Mouse (Mus musculus): Measurements from ENCODE around the gene Tenm2. TPM values are rescaled to one million over a fixed set of nuclear protein-coding genes. Genes with fewer than 3 reads are reported as not detected.
A peak's percentile ranks its signal among the peaks of the same experiment; 100 is the strongest.

The Tenm2 gene
- polyA plus RNA-seq, 1 experiment from 2014 or later, result 77.0 TPM

DNA sequence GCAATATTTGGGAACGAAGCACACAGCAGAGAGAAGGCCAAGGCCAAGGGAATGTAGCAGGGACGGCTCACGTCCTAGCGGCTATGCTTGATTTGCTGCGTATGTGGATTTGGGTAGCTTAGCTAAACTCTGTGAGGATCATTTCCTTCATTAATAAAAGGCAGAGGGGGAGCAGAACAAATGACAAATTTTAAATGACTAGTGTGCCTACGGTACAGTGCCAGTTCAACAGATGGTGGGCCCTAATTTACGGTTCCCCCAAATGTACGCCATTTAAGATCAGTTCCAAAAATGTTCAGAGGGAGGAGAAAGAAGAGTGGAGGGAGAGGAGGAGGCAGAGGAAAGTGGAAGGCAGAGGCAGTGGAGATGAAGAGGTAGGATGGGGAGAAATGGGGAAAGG is 873.2 kb downstream of the Tenm2 start:
- Histone ChIP-seq H3K9ac (ENCODE audit: low read depth, low read length) (no peak overlapping the region), H3K36me3 (ENCODE audit: control insufficient read depth, insufficient read depth, low read length) (no peaks in the 10 kb centered on the region), H3K27me3 (ENCODE audit: control insufficient read depth, insufficient read depth, low read depth, low read length) (no peaks in the 10 kb centered on the region), H3K4me1 (ENCODE audit: control insufficient read depth, insufficient read depth, low read length) (0 out of 2 replicates have a peak, but pooled peaks cover 2% of the 10 kb centered on the region), H3K27ac (ENCODE audit: low read length) (no peak overlapping the region), H3K4me2 (ENCODE audit: low read length) (no peak overlapping the region), H3K4me3 (ENCODE audit: low read depth, low read length) (no peak overlapping the region), H3K9me3 (replicated peaks; ENCODE audit: control insufficient read depth, low read length, poor library complexity, severe bottlenecking) (no peaks in the 10 kb centered on the region)
- ATAC-seq, result no peak
- WGBS, result 81% methylated on average over 8 of the region's 8 CpGs

- Histone ChIP-seq H3K4me3 (ENCODE audit: low read depth, low read length) (no peak overlapping the region), H3K27me3 (ENCODE audit: control insufficient read depth, insufficient read depth, low read depth, low read length) (no peaks in the 10 kb centered on the region), H3K4me1 (ENCODE audit: control insufficient read depth, insufficient read depth, low read length) (peaks cover 7% of the 10 kb centered on the region; the same call in 1 of the 2 replicates), H3K9ac (ENCODE audit: low read depth, low read length) (no peak overlapping the region), H3K36me3 (ENCODE audit: control insufficient read depth, insufficient read depth, low read length) (no peaks in the 10 kb centered on the region), H3K9me3 (replicated peaks; ENCODE audit: control insufficient read depth, low read length, poor library complexity, severe bottlenecking) (no peaks in the 10 kb centered on the region), H3K27ac (ENCODE audit: low read length) (no peak overlapping the region), H3K4me2 (ENCODE audit: low read length) (no peak overlapping the region)
- ATAC-seq, result no peak
- 89% methylated on average over 1 of the region's 1 CpGs for WGBS
Observed at GRCm38 (mm10) chr11:36353252-36353651, 882.5 kb downstream of the Tenm2 start.

DNA sequence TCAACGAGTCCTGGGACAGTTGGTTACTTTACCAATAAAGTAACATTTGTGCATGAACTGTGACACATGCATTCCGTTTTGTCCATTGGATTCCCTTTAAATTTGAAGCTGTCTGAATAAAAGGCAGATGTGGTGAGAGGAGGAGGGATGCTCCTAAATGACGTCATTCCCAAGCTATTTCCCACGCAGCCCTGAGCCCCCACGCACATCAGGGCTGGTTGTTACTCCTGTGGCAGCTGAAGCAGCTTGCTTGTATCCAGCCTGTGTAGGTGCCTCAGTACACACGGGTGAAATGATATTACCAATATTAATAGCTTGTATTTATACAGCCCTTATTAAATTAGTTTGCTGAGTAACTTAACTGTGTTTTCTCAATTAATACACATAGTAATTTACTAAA is 884.0 kb downstream of the Tenm2 start:
- peaks cover 7% of the 10 kb centered on the region; the same call in 1 of the 2 replicates for H3K4me1 ChIP-seq (ENCODE audit: control insufficient read depth, insufficient read depth, low read length)
- no peak for ATAC-seq
- H3K36me3 ChIP-seq (ENCODE audit: control insufficient read depth, insufficient read depth, low read length), result no peaks in the 10 kb centered on the region
- H3K9me3 ChIP-seq (replicated peaks; ENCODE audit: control insufficient read depth, low read length, poor library complexity, severe bottlenecking), result no peaks in the 10 kb centered on the region
- H3K4me2 ChIP-seq (ENCODE audit: low read length), result no peak overlapping the region
- H3K27ac ChIP-seq (ENCODE audit: low read length), result no peak overlapping the region
- 66% methylated on average over 6 of the region's 6 CpGs for WGBS
- no peaks in the 10 kb centered on the region for H3K27me3 ChIP-seq (ENCODE audit: control insufficient read depth, insufficient read depth, low read depth, low read length)
- no peak overlapping the region for H3K9ac ChIP-seq (ENCODE audit: low read depth, low read length)
- no peak overlapping the region for H3K4me3 ChIP-seq (ENCODE audit: low read depth, low read length)

DNA sequence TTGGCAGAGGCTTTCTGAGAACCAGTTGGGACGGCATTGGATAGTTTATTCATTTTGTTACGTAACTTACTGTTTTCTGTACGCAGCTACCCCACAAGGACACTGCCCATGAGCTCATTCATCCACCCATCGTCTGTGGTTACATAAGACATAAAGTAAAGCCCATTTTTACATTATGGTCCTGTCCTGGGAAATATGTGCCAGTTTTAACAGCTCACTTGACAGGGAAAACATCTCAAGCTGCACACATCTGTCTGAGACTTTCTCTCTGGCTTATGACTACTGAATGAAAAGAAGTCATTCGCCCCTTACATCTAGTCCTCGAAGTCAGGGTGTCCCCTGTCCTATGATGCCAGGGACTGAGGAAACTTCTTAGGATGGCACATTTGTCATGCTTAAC is 884.4 kb downstream of the Tenm2 start:
- Histone ChIP-seq H3K9me3 (replicated peaks; ENCODE audit: control insufficient read depth, low read length, poor library complexity, severe bottlenecking) (no peaks in the 10 kb centered on the region), H3K27me3 (ENCODE audit: control insufficient read depth, insufficient read depth, low read depth, low read length) (no peaks in the 10 kb centered on the region), H3K9ac (ENCODE audit: low read depth, low read length) (no peak overlapping the region), H3K4me3 (ENCODE audit: low read depth, low read length) (no peak overlapping the region), H3K4me2 (ENCODE audit: low read length) (no peak overlapping the region), H3K36me3 (ENCODE audit: control insufficient read depth, insufficient read depth, low read length) (no peaks in the 10 kb centered on the region), H3K4me1 (ENCODE audit: control insufficient read depth, insufficient read depth, low read length) (peaks cover 7% of the 10 kb centered on the region; the same call in 1 of the 2 replicates), H3K27ac (ENCODE audit: low read length) (no peak overlapping the region)
- no peak for ATAC-seq
- 88% methylated on average over 6 of the region's 6 CpGs for WGBS

- Histone ChIP-seq H3K27ac (ENCODE audit: low read length) (no peak overlapping the region), H3K36me3 (ENCODE audit: control insufficient read depth, insufficient read depth, low read length) (no peaks in the 10 kb centered on the region), H3K9me3 (replicated peaks; ENCODE audit: control insufficient read depth, low read length, poor library complexity, severe bottlenecking) (no peaks in the 10 kb centered on the region), H3K27me3 (ENCODE audit: control insufficient read depth, insufficient read depth, low read depth, low read length) (no peaks in the 10 kb centered on the region), H3K4me1 (ENCODE audit: control insufficient read depth, insufficient read depth, low read length) (peaks cover 7% of the 10 kb centered on the region; the same call in 1 of the 2 replicates), H3K4me2 (ENCODE audit: low read length) (no peak overlapping the region), H3K9ac (ENCODE audit: low read depth, low read length) (no peak overlapping the region), H3K4me3 (ENCODE audit: low read depth, low read length) (no peak overlapping the region)
- 65% methylated on average over 1 of the region's 1 CpGs for WGBS
- ATAC-seq, result no peak
Observed at GRCm38 (mm10) chr11:36350264-36350663, 885.5 kb downstream of the Tenm2 start.

GRCm38 (mm10) chr11:36349856-36350255 is 885.9 kb downstream of the Tenm2 start:
- peak overlapping the region; percentile 17; the same call in 1 of the 2 replicates for H3K27ac ChIP-seq (ENCODE audit: low read length)
- no peak for ATAC-seq
- no peak overlapping the region for H3K4me3 ChIP-seq (ENCODE audit: low read depth, low read length)
- no peaks in the 10 kb centered on the region for H3K9me3 ChIP-seq (replicated peaks; ENCODE audit: control insufficient read depth, low read length, poor library complexity, severe bottlenecking)
- H3K4me2 ChIP-seq (ENCODE audit: low read length), result no peak overlapping the region
- no peaks in the 10 kb centered on the region for H3K36me3 ChIP-seq (ENCODE audit: control insufficient read depth, insufficient read depth, low read length)
- H3K27me3 ChIP-seq (ENCODE audit: control insufficient read depth, insufficient read depth, low read depth, low read length), result no peaks in the 10 kb centered on the region
- H3K4me1 ChIP-seq (ENCODE audit: control insufficient read depth, insufficient read depth, low read length), result peaks cover 7% of the 10 kb centered on the region; the same call in 1 of the 2 replicates
- 38% methylated on average over 2 of the region's 2 CpGs for WGBS
- H3K9ac ChIP-seq (ENCODE audit: low read depth, low read length), result no peak overlapping the region

DNA sequence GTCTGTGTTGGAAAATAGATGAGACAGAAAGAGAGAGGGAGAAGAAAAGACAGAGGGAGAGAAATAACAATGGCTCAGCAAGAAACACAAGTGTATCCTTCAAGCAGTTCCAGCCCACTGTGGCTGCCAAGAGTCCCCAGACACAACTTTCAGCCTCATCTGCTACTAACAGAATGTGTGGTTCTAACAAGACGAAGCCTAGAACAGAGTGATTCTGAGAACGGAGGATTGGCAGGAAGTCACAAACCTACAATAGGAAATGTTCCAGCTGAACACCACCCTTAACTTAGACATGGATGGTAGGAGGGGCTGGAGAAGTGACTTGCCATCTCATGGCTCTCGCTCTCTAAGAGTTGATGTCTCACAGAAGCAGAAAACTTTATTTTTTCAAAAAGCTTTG is 894.0 kb downstream of the Tenm2 start:
- no peaks in the 10 kb centered on the region for H3K27me3 ChIP-seq (ENCODE audit: control insufficient read depth, insufficient read depth, low read depth, low read length)
- 0 out of 2 replicates have a peak, but pooled peaks cover 1% of the 10 kb centered on the region for H3K36me3 ChIP-seq (ENCODE audit: control insufficient read depth, insufficient read depth, low read length)
- no peak for ATAC-seq
- H3K9me3 ChIP-seq (replicated peaks; ENCODE audit: control insufficient read depth, low read length, poor library complexity, severe bottlenecking), result no peaks in the 10 kb centered on the region
- H3K4me1 ChIP-seq (ENCODE audit: control insufficient read depth, insufficient read depth, low read length), result peaks cover 2% of the 10 kb centered on the region; the same call in 1 of the 2 replicates
- WGBS, result 86% methylated on average over 3 of the region's 3 CpGs
- H3K4me2 ChIP-seq (ENCODE audit: low read length), result no peak overlapping the region
- no peak overlapping the region for H3K27ac ChIP-seq (ENCODE audit: low read length)
- no peak overlapping the region for H3K4me3 ChIP-seq (ENCODE audit: low read depth, low read length)
- no peak overlapping the region for H3K9ac ChIP-seq (ENCODE audit: low read depth, low read length)

- 74% methylated on average over 4 of the region's 4 CpGs for WGBS
- H3K4me1 ChIP-seq (ENCODE audit: control insufficient read depth, insufficient read depth, low read length), result peaks cover 18% of the 10 kb centered on the region
- H3K9me3 ChIP-seq (replicated peaks; ENCODE audit: control insufficient read depth, low read length, poor library complexity, severe bottlenecking), result no peaks in the 10 kb centered on the region
- no peak overlapping the region for H3K4me2 ChIP-seq (ENCODE audit: low read length)
- H3K36me3 ChIP-seq (ENCODE audit: control insufficient read depth, insufficient read depth, low read length), result 0 out of 2 replicates have a peak, but pooled peaks cover 6% of the 10 kb centered on the region
- H3K27ac ChIP-seq (ENCODE audit: low read length), result no peak overlapping the region
- H3K27me3 ChIP-seq (ENCODE audit: control insufficient read depth, insufficient read depth, low read depth, low read length), result no peaks in the 10 kb centered on the region
- H3K9ac ChIP-seq (ENCODE audit: low read depth, low read length), result no peak overlapping the region
- H3K4me3 ChIP-seq (ENCODE audit: low read depth, low read length), result no peak overlapping the region
- ATAC-seq, result no peak
Observed at GRCm38 (mm10) chr11:36338424-36338823, 897.3 kb downstream of the Tenm2 start.

DNA sequence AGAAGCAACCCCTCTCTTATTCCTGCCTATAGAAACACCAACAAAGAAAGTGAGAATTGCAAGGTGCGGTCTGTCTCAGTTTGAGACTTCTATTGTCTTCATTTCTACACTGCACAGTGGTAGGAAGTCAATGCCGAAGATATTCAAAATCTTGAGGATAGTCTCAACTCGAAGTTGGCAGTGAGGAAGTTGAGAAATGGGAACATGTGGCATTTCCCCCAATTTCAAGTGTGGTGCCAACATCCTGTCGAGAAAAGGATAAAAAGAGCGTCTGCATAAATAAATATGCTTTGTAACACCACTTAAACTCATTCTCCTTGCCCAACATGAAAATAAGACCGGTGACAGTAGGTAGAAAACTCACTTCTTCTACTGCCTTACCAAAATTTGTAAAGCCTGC is 898.7 kb downstream of the Tenm2 start:
- no peak for ATAC-seq
- no peak overlapping the region for H3K9ac ChIP-seq (ENCODE audit: low read depth, low read length)
- H3K27ac ChIP-seq (ENCODE audit: low read length), result no peak overlapping the region

More for the DNA sequence above, 898.7 kb downstream of the Tenm2 start:
- Histone ChIP-seq H3K27me3 (ENCODE audit: control insufficient read depth, insufficient read depth, low read depth, low read length) (no peaks in the 10 kb centered on the region), H3K4me1 (ENCODE audit: control insufficient read depth, insufficient read depth, low read length) (peaks cover 19% of the 10 kb centered on the region), H3K4me3 (ENCODE audit: low read depth, low read length) (no peak overlapping the region), H3K4me2 (ENCODE audit: low read length) (no peak overlapping the region), H3K9me3 (replicated peaks; ENCODE audit: control insufficient read depth, low read length, poor library complexity, severe bottlenecking) (no peaks in the 10 kb centered on the region), H3K36me3 (ENCODE audit: control insufficient read depth, insufficient read depth, low read length) (0 out of 2 replicates have a peak, but pooled peaks cover 6% of the 10 kb centered on the region)
- WGBS, result 90% methylated on average over 6 of the region's 6 CpGs
